Mouse (Mus musculus): ENCODE results near the gene Olfr921.

The Olfr921 gene

GRCm38 (mm10) chr9:38772768-38773167 is at the start of gene Olfr921:
Gene Olfr921 (plus strand): TSS chr9:38773068.
- DNase-seq, result no peak

GRCm38 (mm10) chr9:38724044-38724443 is 48.8 kb upstream of the Olfr921 start:
- no peak for DNase-seq

- DNase-seq, result no peak
Observed at GRCm38 (mm10) chr9:38728218-38728617, 44.6 kb upstream of the Olfr921 start.

- no peak for DNase-seq
Observed at GRCm38 (mm10) chr9:38741408-38741807, 31.5 kb upstream of the Olfr921 start.

GRCm38 (mm10) chr9:38744619-38745315 is 28.1 kb upstream of the Olfr921 start:
- DNase-seq, result no peak

GRCm38 (mm10) chr9:38751999-38752398 is 20.9 kb upstream of the Olfr921 start, which contains the start of gene Olfr920:
Gene Olfr920 (plus strand): TSS chr9:38752299.
- DNase-seq, result no peak

- DNase-seq, result no peak
Observed at GRCm38 (mm10) chr9:38792689-38793088, 19.8 kb downstream of the Olfr921 start.

GRCm38 (mm10) chr9:38805696-38806095 is 32.8 kb downstream of the Olfr921 start:
- DNase-seq, result no peak

- no peak for DNase-seq
Observed at GRCm38 (mm10) chr9:38814314-38814713, 41.4 kb downstream of the Olfr921 start, which contains the start of gene Olfr922. Gene Olfr922 (plus strand): TSS chr9:38814614.

- DNase-seq, result no peak
Observed at GRCm38 (mm10) chr9:38815458-38815986, 42.7 kb downstream of the Olfr921 start.

- DNase-seq, result no peak
Observed at GRCm38 (mm10) chr9:38826245-38826644, 53.4 kb downstream of the Olfr921 start, which contains the start of gene Olfr923. Gene Olfr923 (plus strand): TSS chr9:38826545.
